Mouse (Mus musculus): ENCODE data around the gene Ppbp.
"Not testable (repeated sequence)": the region's sequence is repeated elsewhere in the genome, so short reads cannot be mapped to it uniquely, and the experiment has no call there.

Gene Ppbp

GRCm38 (mm10) chr5:90785659-90786588 lies 17.6 kb downstream of the Ppbp start, which contains the start of gene Cxcl3:
Gene Cxcl3 (plus strand): TSS chr5:90786103.
- peak; percentile 68 for DNase-seq (ENCODE audit: low read depth, low spot score)

- DNase-seq (ENCODE audit: low read depth, low spot score): peak; percentile 34
Measured at GRCm38 (mm10) chr5:90788114-90788513, 19.8 kb downstream of the Ppbp start.

GRCm38 (mm10) chr5:90789306-90790073 lies 21.2 kb downstream of the Ppbp start:
- no peak for DNase-seq (ENCODE audit: low read depth, low spot score)

GRCm38 (mm10) chr5:90790074-90790502 lies 21.8 kb downstream of the Ppbp start:
- no peak for DNase-seq (ENCODE audit: low read depth, low spot score)

- no peak for DNase-seq (ENCODE audit: low read depth, low spot score)
Measured at GRCm38 (mm10) chr5:90794195-90794625, 25.9 kb downstream of the Ppbp start, which contains the start of gene Cxcl15. Gene Cxcl15 (plus strand): TSS chr5:90794534.

GRCm38 (mm10) chr5:90795392-90795791 lies 27.1 kb downstream of the Ppbp start:
- not testable (repeated sequence) for DNase-seq (ENCODE audit: low read depth, low spot score)

- DNase-seq (ENCODE audit: low read depth, low spot score): no peak
Measured at GRCm38 (mm10) chr5:90804574-90804973, 36.3 kb downstream of the Ppbp start.

- DNase-seq (ENCODE audit: low read depth, low spot score): no peak
Measured at GRCm38 (mm10) chr5:90806050-90806449, 37.7 kb downstream of the Ppbp start.

GRCm38 (mm10) chr5:90807176-90807950 lies 39.0 kb downstream of the Ppbp start:
- no peak for DNase-seq (ENCODE audit: low read depth, low spot score)

Measured in R1 (cell line).